Mouse (Mus musculus) right cerebral cortex, postnatal 25 days (tissue): ENCODE results near the gene Usp13.

Source experiments
- DNase-seq: peaks from one replicate; pipeline ENCODE4 v3.0.0; 2022

The Usp13 gene

GRCm38 (mm10) chr3:32939802-32940501 lies 122.6 kb downstream of the Usp13 start:
- peak; percentile 16 for DNase-seq

DNA sequence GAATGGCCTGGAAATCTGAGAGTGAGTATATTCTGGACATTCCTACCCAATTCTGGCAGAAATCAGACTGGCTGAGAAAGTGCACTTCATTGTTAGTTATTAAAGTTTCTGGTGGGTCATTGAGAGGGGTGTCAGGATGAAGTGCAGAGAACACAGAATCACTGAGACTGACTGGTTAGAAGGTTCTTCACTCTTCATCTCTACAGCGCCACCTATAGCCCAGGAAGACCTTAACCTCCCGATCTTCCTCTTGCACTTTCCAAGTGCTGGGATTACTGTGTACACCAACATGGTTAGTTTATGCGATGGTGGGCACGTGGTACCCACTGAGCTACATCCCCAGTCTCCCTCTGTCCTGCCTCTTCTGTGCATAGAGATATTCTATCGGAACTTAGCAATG lies 130.1 kb downstream of the Usp13 start:
- no peak for DNase-seq

DNA sequence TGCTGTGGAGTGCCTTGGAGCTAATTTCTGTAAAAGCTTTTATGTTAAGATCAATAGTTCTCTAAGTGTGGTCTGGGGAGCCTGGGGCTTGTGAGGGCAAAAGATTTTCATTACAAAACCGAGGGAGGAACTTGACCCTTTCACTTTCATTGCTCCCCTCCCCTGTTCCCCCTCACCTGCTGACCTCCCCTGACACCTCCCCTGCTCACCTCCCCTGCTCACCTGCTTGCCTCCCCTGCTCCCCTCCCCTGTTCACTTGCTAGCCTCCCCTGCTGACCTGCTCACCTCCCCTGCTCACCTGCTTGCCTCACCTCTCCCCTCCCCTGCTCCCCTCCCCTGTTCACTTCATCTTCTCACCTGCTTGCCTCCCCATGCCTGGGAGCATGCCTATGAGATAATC lies 134.0 kb downstream of the Usp13 start:
- no peak for DNase-seq

DNA sequence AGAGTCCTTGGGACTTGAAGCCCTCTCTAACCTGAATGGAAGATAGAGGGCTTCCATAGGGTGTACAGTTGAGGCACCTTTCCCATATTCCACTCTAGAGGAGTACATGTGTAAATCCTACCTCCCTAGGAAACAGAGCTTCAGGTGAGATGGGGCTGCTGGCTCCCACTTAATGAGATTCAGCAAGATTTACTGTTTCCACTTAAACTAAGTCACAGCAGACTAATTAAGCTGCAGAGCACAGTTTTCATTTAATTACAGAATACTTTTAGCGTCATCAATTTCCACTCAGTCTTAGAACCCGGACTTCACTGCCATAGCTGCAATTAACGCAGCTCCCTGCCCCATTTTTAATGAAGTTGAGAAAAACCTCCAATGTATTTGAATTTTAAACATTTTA lies 144.1 kb downstream of the Usp13 start:
- no peak for DNase-seq

DNA sequence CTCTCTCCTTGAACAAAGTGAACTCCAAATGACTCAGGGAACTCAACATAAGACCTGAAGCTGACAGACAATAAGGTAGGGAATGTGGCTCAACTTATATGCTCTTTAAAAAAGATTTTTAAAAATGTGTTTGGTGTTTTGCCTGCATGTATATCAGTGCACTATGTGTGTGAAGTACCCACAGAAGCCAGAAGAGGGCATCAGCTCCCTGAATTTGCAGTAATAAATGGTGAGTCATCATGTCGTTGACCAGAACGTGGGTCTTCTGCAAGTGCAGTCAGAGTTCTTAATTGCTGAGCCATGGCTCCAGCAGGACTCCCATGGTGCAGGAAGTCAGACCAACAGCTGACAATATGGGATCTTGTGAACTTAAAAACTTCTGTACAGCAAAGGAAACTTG lies 148.2 kb downstream of the Usp13 start:
- no peak for DNase-seq

DNA sequence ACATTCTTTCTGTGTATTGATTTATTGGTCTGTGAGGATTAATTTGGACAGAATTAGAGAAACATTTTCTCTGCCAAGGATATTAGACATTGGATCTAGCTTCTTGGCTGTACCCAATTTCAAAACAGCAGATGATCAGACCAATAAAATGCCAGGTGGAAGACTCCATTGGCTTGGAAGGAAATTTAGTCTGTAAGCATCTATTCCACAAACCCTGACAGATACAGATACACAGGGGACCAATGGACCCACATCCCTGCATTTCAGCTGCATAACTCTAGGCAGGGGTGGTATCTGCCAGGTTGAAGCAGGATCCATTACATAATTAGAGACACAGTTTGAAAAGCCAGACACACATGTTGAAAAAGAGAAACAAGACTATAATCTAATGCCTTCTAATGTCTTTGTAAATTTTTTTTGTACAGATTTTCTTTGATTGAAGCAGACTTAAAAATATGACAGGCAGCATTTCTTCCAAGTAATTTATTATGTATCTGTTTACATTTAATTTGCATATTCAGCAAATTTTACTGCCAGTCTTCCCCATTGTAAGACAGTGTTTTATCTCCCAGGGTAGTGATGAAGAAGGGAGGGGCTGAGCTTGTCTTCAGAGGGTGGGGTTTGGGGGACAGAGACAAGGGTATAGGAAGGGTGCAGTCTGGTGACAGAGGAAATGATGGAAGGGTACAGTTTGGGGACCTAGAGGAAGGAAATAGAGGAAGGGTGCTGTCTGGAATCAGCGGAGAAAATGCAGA lies 151.5 kb downstream of the Usp13 start:
- DNase-seq = no peak

DNA sequence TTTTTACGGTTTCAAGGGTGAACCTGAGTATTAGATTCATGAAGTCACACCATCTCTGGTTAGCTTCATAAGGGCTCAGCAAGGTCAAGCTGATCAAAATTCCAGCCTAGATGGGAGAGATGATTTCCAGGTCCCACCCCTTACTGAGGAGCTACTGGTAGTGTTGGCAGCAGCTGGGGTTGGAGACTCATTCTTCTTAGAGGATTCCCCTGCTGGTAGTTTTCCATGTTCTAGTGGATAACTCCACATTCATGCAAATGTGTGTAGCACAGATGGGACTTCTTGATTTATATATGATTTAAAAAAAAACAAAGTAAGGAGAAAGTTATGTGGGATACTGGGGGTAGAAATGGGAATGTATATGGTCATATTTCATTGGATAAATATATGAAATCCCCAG lies 152.9 kb downstream of the Usp13 start:
- DNase-seq = no peak

- DNase-seq = no peak
These were observed 161.9 kb downstream of the Usp13 start for GRCm38 (mm10) chr3:32979238-32979637.

DNA sequence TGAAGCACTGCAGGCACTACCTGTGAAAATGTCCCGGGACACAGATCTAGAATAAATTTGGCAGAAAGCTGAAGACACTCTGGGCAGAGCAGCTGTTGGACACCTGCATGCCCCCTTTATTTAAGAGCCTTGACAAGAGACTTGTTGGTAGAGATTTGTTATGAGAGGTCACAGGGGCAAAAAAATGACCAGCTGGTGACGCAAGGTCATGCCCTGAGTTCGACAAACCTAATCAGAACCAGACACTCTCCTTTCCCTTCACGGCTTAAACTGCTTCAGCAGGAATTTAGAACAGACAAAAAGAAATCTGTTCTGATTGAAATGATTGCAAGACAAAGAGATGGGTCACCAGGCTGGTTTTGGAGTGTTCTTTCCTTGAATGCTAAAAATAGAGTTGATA lies 162.6 kb downstream of the Usp13 start:
- no peak for DNase-seq

GRCm38 (mm10) chr3:32985141-32985540 lies 167.8 kb downstream of the Usp13 start:
- DNase-seq = no peak
